Mouse (Mus musculus): ENCODE results near the gene Nid2.

Nid2 gene

GRCm38 (mm10) chr14:19735303-19735702 lies 15.8 kb upstream of the Nid2 start:
- TF ChIP-seq GATA4 (IDR thresholded peaks at IDR 0.05; ENCODE audit: insufficient replicate concordance, low read length), result no peak

- no peak for TF ChIP-seq GATA4 (IDR thresholded peaks at IDR 0.05; ENCODE audit: insufficient replicate concordance, low read length)
Observed at GRCm38 (mm10) chr14:19737568-19737967, 13.5 kb upstream of the Nid2 start.

- no peak for TF ChIP-seq GATA4 (IDR thresholded peaks at IDR 0.05; ENCODE audit: insufficient replicate concordance, low read length)
Observed at GRCm38 (mm10) chr14:19738094-19738843, 12.8 kb upstream of the Nid2 start.

GRCm38 (mm10) chr14:19739416-19740146 lies 11.5 kb upstream of the Nid2 start:
- TF ChIP-seq GATA4 (IDR thresholded peaks at IDR 0.05; ENCODE audit: insufficient replicate concordance, low read length), result no peak

- no peak for TF ChIP-seq GATA4 (IDR thresholded peaks at IDR 0.05; ENCODE audit: insufficient replicate concordance, low read length)
Observed at GRCm38 (mm10) chr14:19740147-19740738, 10.8 kb upstream of the Nid2 start.

- TF ChIP-seq GATA4 (IDR thresholded peaks at IDR 0.05; ENCODE audit: insufficient replicate concordance, low read length), result no peak
Observed at GRCm38 (mm10) chr14:19744876-19745275, 6.2 kb upstream of the Nid2 start.

GRCm38 (mm10) chr14:19746232-19746631 lies 4.8 kb upstream of the Nid2 start:
- TF ChIP-seq GATA4 (IDR thresholded peaks at IDR 0.05; ENCODE audit: insufficient replicate concordance, low read length), result no peak

GRCm38 (mm10) chr14:19746731-19747130 lies 4.3 kb upstream of the Nid2 start:
- no peak for TF ChIP-seq GATA4 (IDR thresholded peaks at IDR 0.05; ENCODE audit: insufficient replicate concordance, low read length)

GRCm38 (mm10) chr14:19749743-19750142 lies 1.3 kb upstream of the Nid2 start:
- TF ChIP-seq GATA4 (IDR thresholded peaks at IDR 0.05; ENCODE audit: insufficient replicate concordance, low read length), result no peak

GRCm38 (mm10) chr14:19750411-19751024 lies 547 bp upstream of the Nid2 start:
- TF ChIP-seq GATA4 (IDR thresholded peaks at IDR 0.05; ENCODE audit: insufficient replicate concordance, low read length), result no peak

- TF ChIP-seq GATA4 (IDR thresholded peaks at IDR 0.05; ENCODE audit: insufficient replicate concordance, low read length), result no peak
Observed at GRCm38 (mm10) chr14:19752276-19752675, 1.2 kb downstream of the Nid2 start.

- TF ChIP-seq GATA4 (IDR thresholded peaks at IDR 0.05; ENCODE audit: insufficient replicate concordance, low read length), result no peak
Observed at GRCm38 (mm10) chr14:19759277-19760193, 8.5 kb downstream of the Nid2 start.

GRCm38 (mm10) chr14:19760721-19761120 lies 9.7 kb downstream of the Nid2 start:
- TF ChIP-seq GATA4 (IDR thresholded peaks at IDR 0.05; ENCODE audit: insufficient replicate concordance, low read length), result no peak

GRCm38 (mm10) chr14:19762014-19762413 lies 10.9 kb downstream of the Nid2 start:
- TF ChIP-seq GATA4 (IDR thresholded peaks at IDR 0.05; ENCODE audit: insufficient replicate concordance, low read length), result no peak

- TF ChIP-seq GATA4 (IDR thresholded peaks at IDR 0.05; ENCODE audit: insufficient replicate concordance, low read length), result no peak
Observed at GRCm38 (mm10) chr14:19763527-19763926, 12.5 kb downstream of the Nid2 start.

All from liver, adult (tissue).